Mouse (Mus musculus) left cerebral cortex, postnatal 14 days (tissue): ENCODE results near the gene Rbfox2. TPM values are rescaled to one million over a fixed set of nuclear protein-coding genes. Genes with fewer than 3 reads are reported as not detected.
"Not testable (repeated sequence)": the region's sequence is repeated elsewhere in the genome, so short reads cannot be mapped to it uniquely, and the experiment has no call there.

ENCODE experiments used
- DNase-seq, 2 experiments: peaks; one replicate each; pipeline ENCODE4 v3.0.0; 2021 to 2022; ENCODE audit warnings: low spot score in 2 of 2, mixed read lengths in 1 of 2
- intact Hi-C: fragments of 180-260 bp; cut with DNase I; formaldehyde crosslinking; loops from one replicate; pipeline ENCODE4 v1.15.1; 2025
- total RNA-seq, 2 experiments: library from RNA; stranded (reverse); gene quantifications; 2 replicates each; pipeline ENCODE4 v1.2.3; 2021

Gene Rbfox2
- total RNA-seq, 2 experiments from 2014 or later, result 237 to 248 TPM

- peak; percentile 86 to 89 for DNase-seq
- intact Hi-C loops, result loop anchor here (2.0 kb wide), 1 partner anchor 112 kb away; no protein-coding TSS in a partner anchor
Measured at GRCm38 (mm10) chr15:77336287-77336967, 29.6 kb upstream of the Rbfox2 start.

GRCm38 (mm10) chr15:77335185-77335584 is 28.4 kb upstream of the Rbfox2 start:
- DNase-seq, intact Hi-C loops: not testable (repeated sequence)

GRCm38 (mm10) chr15:77332272-77332991 is 25.6 kb upstream of the Rbfox2 start:
- DNase-seq, result peak; percentile 74 to 84
- intact Hi-C loops, result no loop called here

GRCm38 (mm10) chr15:77331444-77331843 is 24.6 kb upstream of the Rbfox2 start:
- intact Hi-C loops, result no loop called here
- DNase-seq, result no peak

GRCm38 (mm10) chr15:77329681-77330180 is 22.9 kb upstream of the Rbfox2 start:
- DNase-seq, result no peak
- intact Hi-C loops, result no loop called here

- intact Hi-C loops, result no loop called here
- DNase-seq, result no peak
Measured at GRCm38 (mm10) chr15:77326361-77326760, 19.6 kb upstream of the Rbfox2 start.

GRCm38 (mm10) chr15:77324426-77324825 is 17.6 kb upstream of the Rbfox2 start:
- intact Hi-C loops, result no loop called here
- DNase-seq, result no peak

- intact Hi-C loops, result no loop called here
- DNase-seq, result no peak
Measured at GRCm38 (mm10) chr15:77323226-77323625, 16.4 kb upstream of the Rbfox2 start.

GRCm38 (mm10) chr15:77313701-77314100 is 6.9 kb upstream of the Rbfox2 start:
- intact Hi-C loops, result no loop called here

GRCm38 (mm10) chr15:77312796-77313195 is 6.0 kb upstream of the Rbfox2 start:
- intact Hi-C loops, result no loop called here
- DNase-seq, result no peak

More at GRCm38 (mm10) chr15:77313701-77314100, 6.9 kb upstream of the Rbfox2 start:
- DNase-seq, result no peak

- no peak for DNase-seq
- intact Hi-C loops, result loop anchor here (5.0 kb wide), 1 partner anchor 49 kb away; no protein-coding TSS in a partner anchor
Measured at GRCm38 (mm10) chr15:77307767-77308495, 1.1 kb upstream of the Rbfox2 start.

- intact Hi-C loops, result loop anchor here (5.0 kb wide), 1 partner anchor 51 kb away; no protein-coding TSS in a partner anchor
- DNase-seq, result peak; percentile 20 to 38
Measured at GRCm38 (mm10) chr15:77305852-77306546, 805 bp downstream of the Rbfox2 start.

- intact Hi-C loops, result loop anchor here (5.0 kb wide), 1 partner anchor 52 kb away; no protein-coding TSS in a partner anchor
- no peak for DNase-seq
Measured at GRCm38 (mm10) chr15:77304960-77305359, 1.8 kb downstream of the Rbfox2 start.

GRCm38 (mm10) chr15:77301122-77301521 is 5.7 kb downstream of the Rbfox2 start:
- no peak for DNase-seq
- intact Hi-C loops, result no loop called here

GRCm38 (mm10) chr15:77298564-77298963 is 8.2 kb downstream of the Rbfox2 start:
- no peak for DNase-seq
- intact Hi-C loops, result no loop called here

- intact Hi-C loops, result no loop called here
- DNase-seq, result no peak
Measured at GRCm38 (mm10) chr15:77296635-77297034, 10.2 kb downstream of the Rbfox2 start.

GRCm38 (mm10) chr15:77293493-77293892 is 13.3 kb downstream of the Rbfox2 start:
- intact Hi-C loops, result no loop called here
- no peak for DNase-seq

- no peak for DNase-seq
- intact Hi-C loops, result no loop called here
Measured at GRCm38 (mm10) chr15:77292381-77292780, 14.4 kb downstream of the Rbfox2 start.

GRCm38 (mm10) chr15:77291471-77291870 is 15.3 kb downstream of the Rbfox2 start:
- DNase-seq, result no peak

More at GRCm38 (mm10) chr15:77291471-77291870, 15.3 kb downstream of the Rbfox2 start:
- intact Hi-C loops, result no loop called here
